Mouse (Mus musculus) lung, postnatal 0 days (tissue): ENCODE data around the gene Col4a1. TPM values are rescaled to one million over a fixed set of nuclear protein-coding genes. Genes with fewer than 3 reads are reported as not detected.

Experiments used
- ATAC-seq: fragments of 200-750 bp; cut with Nextera tagmentation; 2 replicates; pipeline ENCODE4 v1.8.0; 2017; ENCODE audit warnings: moderate library complexity
- DNase-seq: peaks from one replicate; pipeline ENCODE4 v3.0.0-alpha.2; 2016; ENCODE audit warnings: low spot score
- H3K27ac ChIP-seq: fragments of 300-500 bp; sonication (generic); 2 replicates; pipeline ENCODE4 v1.5.1; 2014; ENCODE audit warnings: antibody characterized with exemption, mild to moderate bottlenecking, low read length, mixed read lengths
- H3K27me3 ChIP-seq: fragments of 300-500 bp; sonication (generic); replicated peaks from 2 replicates; pipeline ENCODE4 v1.6.1; 2014; ENCODE audit warnings: low read length, mixed read lengths; ENCODE audit not compliant: insufficient read depth
- H3K36me3 ChIP-seq: fragments of 300-500 bp; sonication (generic); 2 replicates; pipeline ENCODE4 v1.6.1; 2014; ENCODE audit warnings: low read length, mixed read lengths; ENCODE audit not compliant: insufficient read depth
- H3K4me1 ChIP-seq: fragments of 300-500 bp; sonication (generic); 2 replicates; pipeline ENCODE4 v1.6.1; 2014; ENCODE audit warnings: antibody characterized with exemption, low read depth, low read length, mixed read lengths; ENCODE audit not compliant: insufficient read depth
- H3K4me2 ChIP-seq: fragments of 300-500 bp; sonication (generic); replicated peaks from 2 replicates; pipeline ENCODE4 v1.6.1; 2014; ENCODE audit warnings: low read depth, mild to moderate bottlenecking, low read length, moderate library complexity, mixed read lengths
- H3K4me3 ChIP-seq: fragments of 300-500 bp; sonication (generic); 2 replicates; pipeline ENCODE4 v1.5.1; 2014; ENCODE audit warnings: low read depth, low read length
- H3K9ac ChIP-seq: fragments of 300-500 bp; sonication (generic); replicated peaks from 2 replicates; pipeline ENCODE4 v1.6.1; 2014; ENCODE audit warnings: low read depth, mild to moderate bottlenecking
- H3K9me3 ChIP-seq: fragments of 300-500 bp; sonication (generic); 2 replicates; pipeline ENCODE4 v1.6.1; 2016; ENCODE audit warnings: low read length, mixed read lengths
- CTCF ChIP-seq: IDR thresholded peaks from 2 replicates; pipeline ENCODE4 v1.5.1; 2016; ENCODE audit warnings: antibody characterized with exemption, mild to moderate bottlenecking
- EP300 ChIP-seq: IDR thresholded peaks from 2 replicates; pipeline ENCODE4 v1.6.1; 2016; ENCODE audit warnings: antibody characterized with exemption, mild to moderate bottlenecking, control low read depth
- WGBS: fragments of 180-500 bp; shearing (Covaris S2); extraction: QIAGEN DNeasy Blood & Tissue Kit; methylation state at CpG from one replicate; pipeline ENCODE4 v1.1.7; 2014; 5-methylcytosine and 5-hydroxymethylcytosine counted together
- polyA plus RNA-seq: library from polyadenylated mRNA; unstranded; fragments of >200 nt; fragmentation: Nextera tagmentation; extraction: Ambion mirVana; gene quantifications from 2 replicates; pipeline ENCODE4 v1.2.1, GENCODE M21; 2015

Col4a1 gene
- polyA plus RNA-seq, 1 experiment from 2014 or later = 376 TPM

GRCm38 (mm10) chr8:11197988-11198387, 114.6 kb downstream of the Col4a1 start:
- ATAC-seq = no peak
- WGBS = 76% methylated on average over 3 of the region's 3 CpGs
- H3K36me3 ChIP-seq = peaks cover 36% of the 10 kb centered on the region

GRCm38 (mm10) chr8:11197261-11197660, 115.4 kb downstream of the Col4a1 start:
- Histone ChIP-seq H3K4me1 (no peaks in the 10 kb centered on the region), H3K9me3 (no peaks in the 10 kb centered on the region), H3K27me3 (no peaks in the 10 kb centered on the region), H3K27ac (no peak overlapping the region), H3K4me2 (no peak overlapping the region), H3K9ac (no peak overlapping the region), H3K36me3 (peaks cover 29% of the 10 kb centered on the region), H3K4me3 (no peak overlapping the region)
- DNase-seq (no peak), ATAC-seq (no peak)
- 89% methylated on average over 11 of the region's 11 CpGs for WGBS
- TF ChIP-seq CTCF (no peak), EP300 (no peak)

More at GRCm38 (mm10) chr8:11197988-11198387, 114.6 kb downstream of the Col4a1 start:
- no peaks in the 10 kb centered on the region for H3K9me3 ChIP-seq
- H3K4me2 ChIP-seq = no peak overlapping the region
- H3K9ac ChIP-seq = no peak overlapping the region
- no peaks in the 10 kb centered on the region for H3K4me1 ChIP-seq
- TF ChIP-seq CTCF = no peak
- no peak for TF ChIP-seq EP300
- no peak overlapping the region for H3K27ac ChIP-seq
- no peaks in the 10 kb centered on the region for H3K27me3 ChIP-seq
- no peak for DNase-seq
- H3K4me3 ChIP-seq = no peak overlapping the region

DNA sequence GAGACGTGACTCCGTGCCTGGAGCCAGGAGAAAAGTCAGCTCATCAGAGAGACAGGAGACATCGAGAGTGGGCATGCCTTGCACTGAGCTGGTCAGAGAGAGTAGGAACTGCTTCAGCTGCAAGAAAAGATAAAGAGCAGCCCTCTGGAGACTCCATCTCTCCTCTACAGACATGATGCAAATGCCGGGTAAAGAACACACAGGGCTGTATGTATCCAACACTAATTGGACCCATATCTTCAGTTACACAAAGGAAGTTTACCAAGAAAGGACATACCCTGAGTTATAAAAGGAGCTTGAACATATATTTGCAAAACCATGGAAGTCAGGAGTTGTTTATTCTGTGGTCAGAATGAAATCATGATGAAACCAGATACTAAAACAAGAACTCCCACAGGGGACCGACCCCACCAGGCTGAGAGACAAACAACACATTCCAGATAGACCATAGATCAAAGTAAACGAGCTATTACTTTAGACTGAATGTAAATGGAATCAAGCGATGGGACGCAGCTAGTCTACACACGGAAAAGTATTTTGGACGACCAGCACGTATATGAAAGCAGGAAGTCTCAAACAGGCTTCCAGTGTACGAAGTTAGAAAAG, 119.8 kb downstream of the Col4a1 start:
- Histone ChIP-seq H3K4me2 (no peak overlapping the region), H3K27me3 (peaks cover 7% of the 10 kb centered on the region; the same call in 1 of the 2 replicates), H3K4me3 (no peak overlapping the region), H3K36me3 (no peaks in the 10 kb centered on the region), H3K4me1 (peaks cover 6% of the 10 kb centered on the region; the same call in 1 of the 2 replicates), H3K9ac (no peak overlapping the region), H3K27ac (no peak overlapping the region), H3K9me3 (no peaks in the 10 kb centered on the region)
- WGBS = 31% methylated on average over 12 of the region's 12 CpGs
- DNase-seq (peak; percentile 37), ATAC-seq (peak; percentile 23)
- no peak for TF ChIP-seq EP300
- TF ChIP-seq CTCF = no peak

- WGBS = 3% methylated on average over 46 of the region's 46 CpGs
Observed at GRCm38 (mm10) chr8:11187581-11188271, 124.9 kb downstream of the Col4a1 start.

DNA sequence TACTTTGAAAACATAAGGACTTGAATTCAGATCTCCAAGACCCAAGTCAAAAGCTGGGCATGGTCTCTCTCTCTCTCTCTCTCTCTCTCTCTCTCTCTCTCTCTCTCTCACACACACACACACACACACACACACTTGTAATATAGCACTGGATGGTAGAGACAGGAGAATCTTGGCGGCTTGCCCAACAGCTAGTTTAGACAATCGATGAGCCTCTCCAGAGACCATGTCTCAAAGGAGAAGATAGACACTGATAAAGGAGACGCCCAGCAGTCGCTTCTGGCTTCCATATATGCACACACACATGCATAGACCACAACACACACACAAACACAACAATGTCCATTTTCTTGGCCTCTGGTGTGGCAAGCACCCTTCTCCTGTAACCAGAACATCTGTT, 126.2 kb downstream of the Col4a1 start:
- 57% methylated on average over 4 of the region's 4 CpGs for WGBS
- DNase-seq (no peak), ATAC-seq (no peak)
- H3K9me3 ChIP-seq = no peaks in the 10 kb centered on the region
- no peak overlapping the region for H3K4me2 ChIP-seq
- peaks cover 5% of the 10 kb centered on the region; the same call in 1 of the 2 replicates for H3K4me1 ChIP-seq
- no peak for TF ChIP-seq CTCF
- TF ChIP-seq EP300 = no peak
- peaks cover 9% of the 10 kb centered on the region; the same call in 1 of the 2 replicates for H3K27me3 ChIP-seq
- H3K9ac ChIP-seq = no peak overlapping the region
- no peak overlapping the region for H3K27ac ChIP-seq
- no peaks in the 10 kb centered on the region for H3K36me3 ChIP-seq
- H3K4me3 ChIP-seq = no peak overlapping the region

More at GRCm38 (mm10) chr8:11187581-11188271, 124.9 kb downstream of the Col4a1 start:
- peak overlapping the region; percentile 14 for H3K4me3 ChIP-seq
- H3K4me1 ChIP-seq = peaks cover 9% of the 10 kb centered on the region; the same call in 1 of the 2 replicates
- peak overlapping the region; percentile 47 for H3K4me2 ChIP-seq
- H3K9me3 ChIP-seq = no peaks in the 10 kb centered on the region
- no peaks in the 10 kb centered on the region for H3K36me3 ChIP-seq
- H3K27me3 ChIP-seq = peaks cover 9% of the 10 kb centered on the region; the same call in 1 of the 2 replicates
- TF ChIP-seq CTCF = peak; percentile 96
- no peak for TF ChIP-seq EP300
- H3K9ac ChIP-seq = no peak overlapping the region
- DNase-seq (peak; percentile 81), ATAC-seq (peak; percentile 55)
- no peak overlapping the region for H3K27ac ChIP-seq

GRCm38 (mm10) chr8:11185672-11186071, 127.0 kb downstream of the Col4a1 start:
- Histone ChIP-seq H3K36me3 (no peaks in the 10 kb centered on the region), H3K4me3 (no peak overlapping the region), H3K4me1 (peaks cover 5% of the 10 kb centered on the region; the same call in 1 of the 2 replicates), H3K9me3 (no peaks in the 10 kb centered on the region), H3K27me3 (peaks cover 9% of the 10 kb centered on the region; the same call in 1 of the 2 replicates), H3K4me2 (no peak overlapping the region), H3K9ac (no peak overlapping the region), H3K27ac (no peak overlapping the region)
- DNase-seq (no peak), ATAC-seq (no peak)
- TF ChIP-seq EP300 (no peak), CTCF (no peak)
- WGBS = 82% methylated on average over 2 of the region's 2 CpGs
